Mouse (Mus musculus): ENCODE data around the gene Gm14137. TPM values are rescaled to one million over a fixed set of nuclear protein-coding genes. Genes with fewer than 3 reads are reported as not detected.

Gene Gm14137
- total RNA-seq, 2 experiments from 2014 or later: not detected

DNA sequence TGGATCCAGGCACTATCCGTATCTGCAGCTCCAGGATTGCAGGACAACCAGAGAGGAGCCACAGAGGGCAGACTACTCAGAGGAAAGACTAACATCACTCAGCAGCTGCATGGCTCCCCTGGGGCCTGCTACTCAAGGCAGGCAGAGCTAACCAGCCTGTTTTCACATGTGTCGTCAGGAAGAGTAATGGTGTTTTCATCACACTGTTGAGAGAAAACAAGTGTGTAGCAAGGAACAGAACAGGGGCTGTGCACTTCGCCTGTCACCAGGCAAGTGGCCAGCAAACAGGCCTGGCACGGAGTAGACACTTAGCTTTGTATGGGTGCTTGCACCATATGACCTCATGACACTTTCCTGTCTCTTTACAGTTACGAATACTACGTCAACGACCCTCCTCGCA is 2.7 kb upstream of the Gm14137 start:
- no peak for DNase-seq (ENCODE audit: low spot score in 2 of 2)
- intact Hi-C loops (cut with DNase I): no loop called here

DNA sequence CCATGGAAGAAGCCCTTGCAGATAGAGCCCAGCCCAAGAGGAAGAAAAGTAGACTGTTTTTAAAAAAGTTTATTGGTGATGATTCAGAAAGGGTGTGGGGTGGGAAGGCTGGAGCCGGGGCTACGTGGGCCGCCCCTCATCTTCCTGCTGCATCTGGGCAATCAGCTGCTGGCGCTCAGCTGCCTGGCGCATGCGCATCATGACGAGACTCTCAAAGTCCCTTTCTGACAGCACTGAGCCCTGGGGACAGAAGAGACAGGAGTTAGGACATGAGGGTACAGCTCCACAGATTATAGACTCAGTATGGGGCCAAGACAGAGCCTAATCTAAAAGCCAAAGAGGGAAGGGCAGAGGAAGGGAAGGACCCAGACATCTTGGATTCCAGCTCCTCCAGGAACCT is 1.9 kb upstream of the Gm14137 start:
- DNase-seq (ENCODE audit: low spot score in 2 of 2): no peak

DNA sequence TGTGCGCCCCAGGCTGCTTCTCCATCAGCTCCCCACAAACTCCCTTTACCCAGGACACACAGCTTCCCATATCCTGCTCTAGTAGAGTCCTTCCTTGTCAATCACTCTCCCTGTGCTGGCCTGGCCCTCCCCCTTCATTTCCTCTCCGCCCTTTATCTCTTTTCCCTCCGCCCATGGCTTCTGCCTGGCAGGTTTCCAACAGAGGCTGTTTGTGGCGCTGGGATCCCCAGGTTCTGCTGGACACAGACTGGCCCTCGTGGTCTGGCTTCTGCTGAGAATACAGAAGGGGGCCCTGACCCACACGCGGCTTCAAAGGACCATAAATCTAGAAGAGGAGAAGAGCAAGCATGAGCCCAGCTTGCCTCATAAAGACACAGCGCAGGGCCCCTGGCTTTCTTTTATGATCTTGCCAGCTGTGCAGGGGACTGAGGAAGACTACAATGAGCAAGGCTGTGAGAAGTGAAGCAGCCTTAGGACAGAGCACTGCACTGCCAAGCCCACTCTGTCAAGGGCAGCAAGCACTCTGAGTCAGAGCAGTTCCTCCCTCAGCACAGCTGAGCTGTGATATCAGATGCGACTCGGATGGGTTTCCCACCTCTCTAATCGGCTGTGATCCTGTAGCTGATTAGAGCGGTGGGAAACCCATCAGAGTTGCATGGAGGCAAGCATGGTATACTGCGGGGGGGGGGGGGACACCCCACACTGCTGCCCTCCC is 1.3 kb upstream of the Gm14137 start:
- peak in 1 of 2 experiments; percentile 17 for DNase-seq (ENCODE audit: low spot score in 2 of 2)
- intact Hi-C loops (cut with DNase I): no loop called here

More for the DNA sequence above, 1.9 kb upstream of the Gm14137 start:
- intact Hi-C loops (cut with DNase I): no loop called here

DNA sequence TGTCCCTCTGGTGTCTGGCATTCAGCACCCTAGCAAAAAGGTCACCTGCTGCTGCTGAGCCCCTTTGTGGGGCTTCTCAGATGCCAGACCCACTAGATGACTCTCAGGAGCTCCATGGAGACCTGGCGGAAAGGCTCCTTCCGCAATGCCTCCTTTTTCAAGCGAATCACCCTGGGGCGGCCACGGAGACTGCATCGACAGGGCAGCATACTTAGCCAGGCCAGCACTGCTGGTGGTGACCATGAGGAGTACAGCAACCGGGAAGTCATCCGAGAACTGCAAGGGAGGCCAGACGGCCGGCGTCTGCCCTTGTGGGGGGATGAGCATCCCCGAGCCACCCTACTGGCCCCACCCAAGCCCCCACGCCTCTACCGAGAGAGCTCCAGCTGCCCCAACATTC is 557 bp downstream of the Gm14137 start:
- DNase-seq (ENCODE audit: low spot score in 2 of 2): no peak
- intact Hi-C loops (cut with DNase I): no loop called here

DNA sequence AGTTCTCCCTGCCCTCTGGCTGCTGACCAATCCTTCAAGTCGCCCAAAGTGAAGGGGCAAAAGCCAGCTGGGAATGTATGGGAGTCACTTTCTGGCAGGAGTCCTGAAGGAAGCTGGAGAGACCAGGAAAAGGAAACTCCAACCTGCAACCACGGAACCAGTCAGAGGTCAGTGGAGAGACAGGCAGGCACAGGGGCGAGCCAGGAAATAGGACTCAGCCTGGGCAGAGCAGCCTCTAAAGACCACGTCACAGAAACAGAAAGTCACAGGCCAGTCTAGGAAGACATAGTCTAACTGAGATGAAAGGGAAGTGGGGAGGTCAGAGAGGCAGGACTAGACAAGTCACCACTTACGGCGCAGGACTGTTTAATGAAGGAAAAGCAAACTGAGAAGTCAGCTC is 1.3 kb downstream of the Gm14137 start:
- intact Hi-C loops (cut with DNase I): no loop called here

DNA sequence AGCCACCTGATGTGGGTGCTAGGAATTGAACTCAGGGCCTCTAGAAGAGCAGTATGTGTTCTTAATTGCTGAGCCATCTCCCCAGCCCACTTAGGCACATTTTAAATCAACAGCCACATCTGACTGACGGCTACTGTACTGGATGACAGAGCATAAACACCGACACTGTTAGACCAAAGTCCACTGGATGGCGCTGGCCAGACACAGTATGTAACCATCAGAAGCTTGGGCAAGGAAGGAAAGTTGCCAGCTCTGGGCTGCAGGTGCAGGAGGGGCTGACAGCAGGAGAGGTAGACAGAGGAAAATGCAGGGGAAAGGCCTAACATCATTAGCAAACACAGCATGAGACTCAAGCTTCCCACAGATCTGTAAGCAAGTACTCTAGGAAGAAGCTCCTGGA is 2.5 kb downstream of the Gm14137 start:
- no peak for DNase-seq (ENCODE audit: low spot score in 2 of 2)
- intact Hi-C loops (cut with DNase I): no loop called here

More for the DNA sequence above, 1.3 kb downstream of the Gm14137 start:
- no peak for DNase-seq (ENCODE audit: low spot score in 2 of 2)

DNA sequence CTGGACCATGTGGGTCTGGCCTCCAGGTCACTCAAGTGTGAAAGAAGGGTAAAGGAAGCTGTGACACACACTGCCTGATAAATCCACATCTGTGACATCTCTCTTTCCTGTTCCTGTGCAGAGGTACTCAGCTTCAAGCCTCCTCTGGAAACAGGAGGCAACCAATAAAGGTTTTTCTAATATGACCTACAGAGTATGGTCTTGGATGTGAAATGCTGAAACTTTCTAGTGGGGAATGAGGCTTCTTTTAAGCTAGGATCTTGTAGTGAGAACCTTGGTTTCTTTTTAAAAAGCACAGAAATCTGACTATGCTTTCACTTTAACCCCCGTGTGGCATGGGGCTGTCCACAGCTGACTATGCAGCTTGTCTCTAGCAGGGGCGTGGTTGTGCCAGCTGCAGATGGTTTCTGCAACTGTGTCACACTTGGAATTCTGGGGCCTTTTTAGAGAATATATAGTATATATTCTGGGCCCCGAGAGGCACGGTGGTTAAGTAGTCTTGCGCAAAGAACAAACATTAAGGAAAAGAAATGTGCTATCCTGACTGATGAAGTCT is 3.2 kb downstream of the Gm14137 start:
- DNase-seq (ENCODE audit: low spot score in 2 of 2): no peak
- intact Hi-C loops (cut with DNase I): no loop called here

DNA sequence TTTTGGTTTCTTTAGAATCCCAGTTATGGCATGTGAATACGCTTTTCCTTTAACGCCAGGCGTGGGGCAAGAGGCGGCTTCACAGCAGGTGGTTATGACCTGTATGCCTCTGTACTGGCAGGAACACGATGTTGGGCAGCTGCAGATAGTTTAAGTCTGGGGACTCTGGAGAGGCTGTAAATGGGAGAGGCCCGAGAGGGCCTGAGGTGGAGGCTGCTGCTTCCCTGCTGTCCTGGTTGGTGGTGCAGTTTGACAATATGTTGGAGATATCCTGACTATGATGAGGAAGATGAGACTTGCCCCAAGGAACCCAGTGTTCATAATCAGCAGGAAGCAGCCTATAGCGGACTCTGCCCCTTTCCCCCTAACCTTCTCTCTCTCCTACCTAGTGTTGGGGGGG is 8.6 kb downstream of the Gm14137 start:
- intact Hi-C loops (cut with DNase I): no loop called here
- DNase-seq (ENCODE audit: low spot score in 2 of 2): no peak

DNA sequence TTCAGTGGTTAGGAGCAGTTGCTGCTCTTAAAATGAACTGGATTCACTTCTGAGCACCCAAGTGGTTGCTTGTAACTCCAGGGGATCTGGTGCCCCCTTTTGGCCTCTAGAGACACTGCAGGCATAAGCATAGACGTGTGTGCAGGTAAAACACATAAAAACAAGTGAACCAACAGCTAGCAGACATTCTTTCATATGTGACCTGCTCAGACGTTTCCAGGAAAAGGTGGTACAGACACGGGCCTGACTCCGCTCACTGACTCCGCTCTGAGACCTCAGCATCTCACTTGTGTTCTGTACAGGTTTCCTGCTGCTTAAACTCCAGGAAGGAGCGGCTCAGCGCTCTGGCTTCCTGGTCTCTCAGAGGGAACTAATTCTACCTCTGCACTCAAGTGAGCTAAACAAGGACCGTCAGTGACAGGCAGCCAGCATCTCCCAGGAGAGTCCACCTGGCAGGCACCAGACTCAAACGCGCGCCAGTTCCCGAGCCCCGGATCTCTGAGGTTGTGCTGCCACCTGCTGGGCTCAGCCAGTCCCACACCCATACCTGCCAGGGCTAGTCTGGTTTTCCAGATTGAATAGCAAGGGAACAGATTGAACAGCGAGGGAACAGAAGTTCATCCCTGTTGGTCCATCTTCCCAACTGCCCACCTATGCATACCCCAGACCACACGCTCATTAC is 14.9 kb downstream of the Gm14137 start:
- peak; percentile 79 to 80 for DNase-seq (ENCODE audit: low spot score in 2 of 2)
- intact Hi-C loops (cut with DNase I): loop anchor here (1.0 kb wide), 2 partner anchors 143 to 148 kb away; no protein-coding TSS in a partner anchor

DNA sequence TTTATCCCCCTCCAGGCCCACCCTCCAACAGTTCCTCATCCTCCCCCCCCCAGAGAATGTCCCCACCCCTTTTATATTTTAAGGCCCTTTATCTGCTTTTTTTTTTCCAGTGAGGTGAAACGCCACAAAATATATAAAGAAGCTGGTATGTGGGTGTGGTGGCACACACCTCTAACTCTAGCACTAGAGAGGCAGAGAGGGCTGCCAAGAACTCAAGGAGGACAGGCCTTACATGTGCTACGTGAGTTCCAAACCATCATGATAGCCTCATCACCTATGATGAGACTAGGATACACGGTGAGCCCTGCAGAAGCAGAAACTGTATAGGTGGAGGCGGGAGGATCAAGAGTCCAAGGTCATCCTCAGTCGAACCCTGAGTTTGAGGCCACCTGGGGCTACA is 16.7 kb downstream of the Gm14137 start:
- intact Hi-C loops (cut with DNase I): no loop called here
- no peak for DNase-seq (ENCODE audit: low spot score in 2 of 2)

DNA sequence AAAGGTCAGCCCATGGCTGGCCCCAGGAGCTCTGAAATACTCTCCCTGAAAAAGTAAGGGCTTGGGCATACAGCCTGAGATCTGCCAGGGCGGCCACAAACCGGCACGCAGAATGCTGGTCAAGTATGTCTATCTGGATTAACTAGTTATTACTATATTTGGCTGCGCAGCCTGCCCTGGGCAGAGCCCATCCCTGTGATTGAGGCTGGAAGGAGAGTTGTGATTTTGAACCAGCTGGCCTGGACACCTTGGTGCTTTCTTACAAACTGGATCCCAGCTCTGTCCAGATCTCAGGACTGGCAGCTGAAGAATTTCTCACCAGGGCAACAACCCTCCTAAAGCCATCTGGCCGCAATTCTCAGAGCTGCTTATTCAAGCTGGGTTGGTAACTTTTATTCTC is 19.8 kb downstream of the Gm14137 start:
- intact Hi-C loops (cut with DNase I): no loop called here
- DNase-seq (ENCODE audit: low spot score in 2 of 2): no peak

DNA sequence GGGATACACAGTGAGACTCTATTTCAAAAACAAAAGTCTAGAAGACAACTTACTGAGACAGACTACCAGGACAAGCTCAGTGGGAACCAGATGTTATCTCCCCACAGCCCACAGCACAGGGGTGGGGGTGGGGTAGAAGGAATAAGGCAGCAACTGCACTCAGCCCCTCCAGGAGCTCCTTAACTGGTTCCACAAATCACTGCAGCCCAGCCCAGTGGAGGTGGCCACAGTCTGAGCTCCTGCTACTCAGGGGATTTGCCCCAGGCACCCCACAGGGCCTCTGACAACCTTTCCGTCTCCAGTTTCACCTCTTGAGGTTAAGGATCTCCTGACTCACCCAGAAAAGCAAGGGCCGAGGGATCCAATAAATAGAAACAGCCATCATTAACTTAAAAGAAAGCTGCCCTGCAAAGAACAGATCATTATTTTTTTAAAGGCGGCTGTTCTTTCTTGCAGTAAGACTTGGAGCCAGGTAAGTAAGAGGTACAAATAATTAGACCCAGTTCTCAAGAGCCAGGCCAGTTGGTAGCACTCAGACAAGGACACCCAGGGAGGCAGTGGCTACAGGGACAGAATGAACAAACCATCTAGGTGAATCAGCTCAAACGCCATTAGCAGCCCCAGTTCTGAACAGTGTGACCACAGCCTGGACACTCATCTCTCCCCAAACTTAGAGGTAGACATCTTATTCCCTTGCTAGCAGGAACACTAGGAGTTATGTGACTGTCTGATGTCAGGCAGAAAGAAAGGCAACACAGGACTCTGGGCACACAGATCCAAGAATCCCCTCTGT is 22.2 kb downstream of the Gm14137 start:
- intact Hi-C loops (cut with DNase I): no loop called here
- no peak for DNase-seq (ENCODE audit: low spot score in 2 of 2)

DNA sequence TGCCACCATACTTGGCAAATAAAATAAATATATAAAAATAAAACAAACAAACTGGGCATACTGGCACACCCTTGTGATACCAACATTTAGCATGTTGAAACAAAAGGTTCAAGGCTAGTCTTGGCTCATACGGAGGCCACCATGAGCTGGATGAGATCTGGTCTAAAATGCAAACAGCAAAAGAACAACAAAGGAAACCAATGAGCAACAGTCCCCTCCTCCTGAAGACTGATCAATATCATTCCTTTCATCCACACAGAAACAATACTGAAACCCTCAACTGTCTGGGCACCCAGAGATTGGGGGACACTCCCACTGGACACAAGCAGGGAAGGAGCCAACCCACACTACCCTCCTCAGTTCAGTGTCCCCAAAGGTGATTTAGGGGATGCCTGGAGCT is 23.2 kb downstream of the Gm14137 start:
- intact Hi-C loops (cut with DNase I): no loop called here
- DNase-seq (ENCODE audit: low spot score in 2 of 2): no peak

DNA sequence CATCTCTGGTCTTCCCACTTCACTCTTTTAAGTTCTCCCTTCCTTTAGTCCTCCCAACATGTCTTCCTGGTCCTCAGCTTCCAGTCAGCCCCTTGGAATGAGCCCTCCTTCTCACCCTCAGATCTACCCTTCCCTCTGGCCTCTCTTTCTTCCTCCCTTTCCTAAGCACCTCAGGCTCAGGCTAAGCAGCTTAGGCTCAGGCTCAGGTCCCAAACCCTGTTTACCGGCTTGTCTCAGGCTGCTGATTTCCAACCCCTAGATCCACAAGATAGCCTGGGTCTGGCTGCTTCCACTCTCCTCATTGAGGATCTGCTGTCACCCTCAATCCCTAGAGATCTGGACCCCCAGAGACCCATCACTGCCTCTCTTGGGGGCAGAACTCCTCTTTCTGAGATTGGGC is 23.7 kb downstream of the Gm14137 start:
- intact Hi-C loops (cut with DNase I): no loop called here
- no peak for DNase-seq (ENCODE audit: low spot score in 2 of 2)

DNA sequence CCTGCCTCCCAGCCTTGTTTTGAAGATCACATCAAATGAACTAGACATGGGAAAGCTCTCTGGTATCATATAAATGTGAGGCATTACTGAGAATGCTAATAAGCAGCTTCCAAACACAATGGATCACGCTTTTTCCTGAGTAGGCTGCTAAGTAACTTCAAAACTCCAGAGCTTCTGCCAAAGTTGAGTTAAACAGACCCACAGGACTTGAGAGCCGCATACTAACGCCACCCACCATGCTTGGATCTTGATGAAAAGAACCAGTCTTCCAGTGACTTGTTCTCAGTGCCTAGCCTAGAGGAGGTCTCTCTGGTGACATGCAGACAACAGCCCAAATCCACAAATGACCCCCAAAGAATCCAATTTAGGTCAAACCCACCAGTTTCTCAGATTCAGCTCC is 24.6 kb downstream of the Gm14137 start:
- DNase-seq (ENCODE audit: low spot score in 2 of 2): no peak
- intact Hi-C loops (cut with DNase I): no loop called here

DNA sequence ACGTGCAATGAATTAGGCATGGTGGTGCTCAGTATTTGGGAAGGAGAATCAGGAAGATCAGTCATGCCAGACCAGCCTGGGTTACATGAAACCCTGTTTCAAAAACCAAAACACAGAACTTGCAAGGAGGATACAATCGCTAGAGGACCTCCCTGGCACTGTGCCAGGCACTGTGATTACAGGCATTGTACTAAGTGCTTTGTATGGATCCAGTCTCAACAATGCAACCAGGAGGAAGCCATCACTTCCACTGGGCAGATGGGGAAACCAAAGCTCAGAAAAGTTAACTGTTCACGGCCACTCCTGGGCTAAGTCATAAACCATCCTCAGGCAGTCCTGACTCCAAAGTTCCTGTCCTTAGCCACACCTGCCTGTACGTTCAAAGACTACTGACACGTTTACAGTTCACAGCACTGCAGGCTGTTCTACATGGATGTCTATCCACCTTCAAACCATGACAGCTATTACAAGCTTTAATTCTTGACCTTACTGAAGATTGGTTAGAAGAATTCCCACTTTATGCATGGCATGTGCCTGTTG is 28.7 kb downstream of the Gm14137 start:
- DNase-seq (ENCODE audit: low spot score in 2 of 2): no peak
- intact Hi-C loops (cut with DNase I): no loop called here

DNA sequence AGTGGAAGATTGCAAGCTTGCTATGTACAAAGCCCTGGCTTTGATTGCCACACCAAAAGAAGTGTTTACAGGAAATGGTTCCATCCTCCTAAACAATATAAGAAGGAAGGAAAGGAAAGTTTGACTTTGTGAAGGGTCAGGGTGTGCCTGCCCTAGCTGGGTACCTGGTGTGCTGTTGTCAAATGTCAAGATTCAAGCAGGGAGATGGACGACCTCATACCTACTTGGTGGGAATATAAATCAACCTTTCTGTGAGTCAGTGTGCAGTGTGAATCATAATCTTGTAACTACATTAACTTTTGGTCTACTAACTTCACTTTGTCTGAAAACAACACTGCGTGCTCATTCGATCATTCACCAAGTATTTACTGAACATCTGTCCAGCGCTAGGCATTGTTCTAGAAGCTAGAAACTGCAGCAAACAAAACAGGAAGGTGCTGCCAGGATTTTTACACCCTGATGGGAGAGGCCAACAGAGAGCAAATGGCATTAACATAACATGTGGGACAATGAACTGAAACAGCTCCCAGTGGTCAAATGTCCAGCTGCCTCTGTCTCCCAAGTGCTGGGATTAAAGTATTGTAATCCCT is 29.7 kb downstream of the Gm14137 start:
- no peak for DNase-seq (ENCODE audit: low spot score in 2 of 2)
- intact Hi-C loops (cut with DNase I): no loop called here

DNA sequence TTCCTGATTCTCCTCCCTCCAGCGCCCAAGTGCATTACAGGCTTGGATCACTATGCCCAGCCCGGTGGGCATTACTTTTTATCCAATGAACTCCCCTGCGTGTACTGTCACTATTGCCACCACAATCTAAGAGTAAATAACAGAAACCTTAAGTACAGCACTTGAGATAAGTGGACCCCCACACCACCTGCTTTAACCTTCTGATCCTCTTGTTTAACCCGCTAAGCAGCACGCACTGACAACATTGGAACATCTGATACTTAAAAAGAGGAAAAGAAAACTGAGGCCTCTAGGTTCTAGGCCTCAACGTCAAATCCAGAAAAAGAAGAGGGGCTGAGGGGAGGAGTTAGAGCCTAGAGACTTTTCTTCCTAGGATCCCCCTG is 33.6 kb downstream of the Gm14137 start:
- no peak for DNase-seq (ENCODE audit: low spot score in 2 of 2)
- intact Hi-C loops (cut with DNase I): loop anchor here (2.0 kb wide), 1 partner anchor 81 kb away; the partner anchor contains the start of gene Vps18

DNA sequence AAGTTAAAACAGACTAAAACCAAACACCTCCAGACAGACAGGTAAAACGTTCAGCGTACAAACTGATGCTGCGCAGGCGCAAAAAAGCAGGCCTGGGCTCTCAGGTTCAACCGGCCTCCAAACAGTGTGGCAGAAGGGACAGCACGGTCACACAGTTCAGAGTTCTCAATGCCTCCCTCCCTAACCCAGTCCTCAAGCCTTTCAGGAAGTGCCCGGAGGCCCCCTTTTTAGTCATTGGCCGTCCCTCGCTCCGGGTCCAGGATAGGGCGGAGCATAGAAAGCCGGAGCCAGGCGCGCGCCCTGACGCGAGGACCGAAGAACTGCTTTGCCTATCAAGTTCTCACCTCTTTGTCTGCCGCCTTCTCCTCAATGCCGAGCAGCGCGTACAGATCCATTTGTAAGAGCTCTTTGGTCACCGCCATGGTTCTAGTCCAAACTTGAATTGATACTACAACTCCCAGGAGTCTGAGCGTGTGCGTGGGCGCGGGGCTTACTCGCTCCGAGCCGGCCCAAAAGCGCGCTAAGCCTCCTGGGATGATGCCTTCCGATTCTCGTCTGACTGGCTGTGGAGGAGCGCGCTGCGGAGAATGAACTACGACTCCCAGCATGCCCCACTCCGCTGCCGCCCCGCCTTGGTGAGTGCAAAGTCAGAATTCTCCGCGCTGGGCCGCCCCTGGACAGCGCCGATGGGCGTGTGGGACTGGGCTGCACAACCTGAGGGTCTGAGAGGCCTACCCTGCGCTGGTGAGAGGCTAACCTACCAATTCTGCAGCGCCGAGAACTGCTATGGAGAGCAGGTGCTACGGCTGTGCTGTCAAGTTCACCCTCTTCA is 34.3 kb downstream of the Gm14137 start, which contains the start of the genes Zfyve19 and Dnajc17:
Gene Zfyve19, plus strand, starts transcription at position 274 of the 832 bp plus-strand sequence.
Gene Dnajc17, minus strand, starts transcription at position 452 of the 832 bp plus-strand sequence.
- intact Hi-C loops (cut with DNase I): loop anchor here (2.0 kb wide), 1 partner anchor 80 kb away; the partner anchor contains the start of gene Vps18
- peak; percentile 96 to 97 for DNase-seq (ENCODE audit: low spot score in 2 of 2)

Measured in left cerebral cortex, postnatal 36 days (tissue).